Mouse (Mus musculus) splenic B cell, adult 2 months (primary cell): ENCODE measurements around the gene Pik3r1.

Experiments used
- DNase-seq: peaks from one replicate; pipeline ENCODE4 v3.0.0-alpha.2; 2011; ENCODE audit warnings: low read depth, low spot score
- H3K27me3 ChIP-seq: 2 replicates; pipeline ENCODE4 v1.6.1; 2012; ENCODE audit warnings: mild to moderate bottlenecking, low read length, moderate library complexity, mixed read lengths; ENCODE audit not compliant: control insufficient read depth, poor library complexity, insufficient read depth, severe bottlenecking
- H3K36me3 ChIP-seq: 2 replicates; pipeline ENCODE4 v1.6.1; 2012; ENCODE audit warnings: mild to moderate bottlenecking, low read length, moderate library complexity, mixed read lengths; ENCODE audit not compliant: control insufficient read depth, poor library complexity, insufficient read depth, severe bottlenecking

Pik3r1 gene

GRCm38 (mm10) chr13:101784651-101785289 is 16.8 kb upstream of the Pik3r1 start:
- no peak for DNase-seq
- Histone ChIP-seq H3K36me3 (no peaks in the 10 kb centered on the region), H3K27me3 (no peaks in the 10 kb centered on the region)

- Histone ChIP-seq H3K36me3 (no peaks in the 10 kb centered on the region), H3K27me3 (no peaks in the 10 kb centered on the region)
- DNase-seq: no peak
Observed at GRCm38 (mm10) chr13:101779011-101779410, 11.0 kb upstream of the Pik3r1 start.

GRCm38 (mm10) chr13:101777851-101778250 is 9.8 kb upstream of the Pik3r1 start:
- no peaks in the 10 kb centered on the region for H3K36me3 ChIP-seq
- no peaks in the 10 kb centered on the region for H3K27me3 ChIP-seq
- DNase-seq: no peak

GRCm38 (mm10) chr13:101771071-101771470 is 3.1 kb upstream of the Pik3r1 start:
- Histone ChIP-seq H3K27me3 (no peaks in the 10 kb centered on the region), H3K36me3 (no peaks in the 10 kb centered on the region)
- no peak for DNase-seq

- Histone ChIP-seq H3K27me3 (no peaks in the 10 kb centered on the region), H3K36me3 (no peaks in the 10 kb centered on the region)
- DNase-seq: no peak
Observed at GRCm38 (mm10) chr13:101769955-101770354, 1.9 kb upstream of the Pik3r1 start.

GRCm38 (mm10) chr13:101768630-101768991 is 594 bp upstream of the Pik3r1 start:
- DNase-seq: no peak
- Histone ChIP-seq H3K36me3 (peaks cover 4% of the 10 kb centered on the region; the same call in 1 of the 2 replicates), H3K27me3 (no peaks in the 10 kb centered on the region)

- H3K27me3 ChIP-seq: no peaks in the 10 kb centered on the region
- peak; percentile 35 for DNase-seq
- H3K36me3 ChIP-seq: peaks cover 4% of the 10 kb centered on the region; the same call in 1 of the 2 replicates
Observed at GRCm38 (mm10) chr13:101767013-101767808, 806 bp downstream of the Pik3r1 start.

- no peak for DNase-seq
- H3K36me3 ChIP-seq: peaks cover 4% of the 10 kb centered on the region; the same call in 1 of the 2 replicates
- no peaks in the 10 kb centered on the region for H3K27me3 ChIP-seq
Observed at GRCm38 (mm10) chr13:101766605-101767012, 1.4 kb downstream of the Pik3r1 start.

- Histone ChIP-seq H3K36me3 (peaks cover 4% of the 10 kb centered on the region; the same call in 1 of the 2 replicates), H3K27me3 (no peaks in the 10 kb centered on the region)
- no peak for DNase-seq
Observed at GRCm38 (mm10) chr13:101765976-101766375, 2.0 kb downstream of the Pik3r1 start.

GRCm38 (mm10) chr13:101764111-101764510 is 3.9 kb downstream of the Pik3r1 start:
- no peaks in the 10 kb centered on the region for H3K27me3 ChIP-seq
- peaks cover 4% of the 10 kb centered on the region; the same call in 1 of the 2 replicates for H3K36me3 ChIP-seq
- DNase-seq: no peak

GRCm38 (mm10) chr13:101763676-101764075 is 4.3 kb downstream of the Pik3r1 start:
- Histone ChIP-seq H3K27me3 (no peaks in the 10 kb centered on the region), H3K36me3 (peaks cover 4% of the 10 kb centered on the region; the same call in 1 of the 2 replicates)
- no peak for DNase-seq

GRCm38 (mm10) chr13:101763149-101763548 is 4.9 kb downstream of the Pik3r1 start:
- H3K36me3 ChIP-seq: peaks cover 4% of the 10 kb centered on the region; the same call in 1 of the 2 replicates
- no peak for DNase-seq
- H3K27me3 ChIP-seq: no peaks in the 10 kb centered on the region

- DNase-seq: no peak
- peaks cover 6% of the 10 kb centered on the region for H3K36me3 ChIP-seq
- no peaks in the 10 kb centered on the region for H3K27me3 ChIP-seq
Observed at GRCm38 (mm10) chr13:101761617-101762016, 6.4 kb downstream of the Pik3r1 start.

- Histone ChIP-seq H3K27me3 (no peaks in the 10 kb centered on the region), H3K36me3 (peaks cover 9% of the 10 kb centered on the region)
- DNase-seq: no peak
Observed at GRCm38 (mm10) chr13:101760953-101761352, 7.1 kb downstream of the Pik3r1 start.

GRCm38 (mm10) chr13:101760001-101760687 is 7.9 kb downstream of the Pik3r1 start:
- H3K27me3 ChIP-seq: no peaks in the 10 kb centered on the region
- DNase-seq: peak; percentile 59
- peaks cover 9% of the 10 kb centered on the region for H3K36me3 ChIP-seq
